Mouse (Mus musculus): Measurements from ENCODE around the gene Dhx30. TPM values are rescaled to one million over a fixed set of nuclear protein-coding genes. Genes with fewer than 3 reads are reported as not detected.
"Not testable (repeated sequence)": the region's sequence is repeated elsewhere in the genome, so short reads cannot be mapped to it uniquely, and the experiment has no call there.

Gene Dhx30
- polyA plus RNA-seq, 1 experiment from 2014 or later: 200 TPM

DNA sequence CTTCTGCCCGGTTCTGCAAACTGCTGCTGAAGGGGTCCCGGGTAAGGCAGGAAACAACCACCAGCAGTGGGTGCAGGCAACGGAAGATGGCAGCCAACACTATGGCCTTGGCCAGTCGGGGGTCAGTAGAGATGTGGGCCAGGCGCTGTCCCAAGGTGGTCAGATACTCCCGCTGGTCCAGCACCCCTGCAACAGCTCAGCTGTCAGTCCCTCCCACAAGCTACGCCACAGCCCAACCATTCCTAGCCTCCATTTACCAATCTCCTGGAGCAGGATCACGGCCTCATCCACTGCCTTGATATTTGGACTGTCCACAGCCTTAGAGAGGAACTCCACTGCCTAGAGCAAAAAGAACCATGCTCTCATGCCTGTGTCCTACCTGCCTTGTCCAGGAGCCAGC lies 31.9 kb downstream of the Dhx30 start:
- 93% methylated on average over 8 of the region's 8 CpGs for WGBS
- Histone ChIP-seq H3K4me2 (replicated peaks) (no peak overlapping the region), H3K9me3 (no peaks in the 10 kb centered on the region), H3K9ac (no peak overlapping the region), H3K27ac (0 out of 2 replicates have a peak overlapping the region, but pooled peaks have one; percentile 20), H3K4me3 (no peak overlapping the region), H3K4me1 (no peaks in the 10 kb centered on the region), H3K27me3 (replicated peaks) (no peaks in the 10 kb centered on the region), H3K36me3 (peaks cover 94% of the 10 kb centered on the region)
- ATAC-seq (ENCODE audit: low FRiP score, low read depth): no peak

DNA sequence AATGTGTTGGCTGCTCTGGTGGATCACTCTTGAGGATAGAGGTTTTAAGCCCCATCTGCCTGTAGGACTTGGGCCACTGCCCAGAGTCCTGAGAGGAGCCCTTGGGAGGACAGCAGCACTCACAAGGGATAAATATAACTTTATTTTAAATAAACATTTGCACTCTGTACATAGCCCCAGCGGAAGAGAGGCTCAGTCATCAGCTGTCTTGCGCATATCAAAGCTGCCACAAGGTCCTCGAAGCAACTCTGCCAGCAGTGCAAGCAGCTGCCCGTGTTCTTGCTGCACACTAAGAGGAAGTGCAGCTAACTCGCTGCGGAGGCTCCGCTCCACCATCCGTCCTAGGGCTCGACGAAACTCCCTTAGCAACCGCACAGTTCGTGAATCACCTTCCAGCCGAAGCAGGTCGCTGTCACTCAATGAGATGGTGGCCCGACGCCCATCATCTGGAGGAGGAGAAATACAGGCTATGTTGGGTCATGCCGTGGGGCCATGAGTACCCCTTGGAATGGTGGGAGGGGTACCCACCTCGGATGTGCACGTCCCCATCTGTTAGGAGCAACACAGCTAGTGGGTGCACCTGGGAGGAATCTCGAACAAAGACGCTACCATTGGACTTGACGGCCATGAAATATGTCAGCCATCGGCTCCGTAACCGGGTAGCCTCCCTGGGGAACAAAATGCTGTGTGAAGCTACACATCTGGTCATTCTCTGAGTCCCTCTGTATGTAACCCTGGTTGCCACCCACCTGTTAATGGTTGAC lies 33.2 kb downstream of the Dhx30 start:
- WGBS: 86% methylated on average over 25 of the region's 25 CpGs
- H3K4me3 ChIP-seq: no peak overlapping the region
- H3K27ac ChIP-seq: no peak overlapping the region

DNA sequence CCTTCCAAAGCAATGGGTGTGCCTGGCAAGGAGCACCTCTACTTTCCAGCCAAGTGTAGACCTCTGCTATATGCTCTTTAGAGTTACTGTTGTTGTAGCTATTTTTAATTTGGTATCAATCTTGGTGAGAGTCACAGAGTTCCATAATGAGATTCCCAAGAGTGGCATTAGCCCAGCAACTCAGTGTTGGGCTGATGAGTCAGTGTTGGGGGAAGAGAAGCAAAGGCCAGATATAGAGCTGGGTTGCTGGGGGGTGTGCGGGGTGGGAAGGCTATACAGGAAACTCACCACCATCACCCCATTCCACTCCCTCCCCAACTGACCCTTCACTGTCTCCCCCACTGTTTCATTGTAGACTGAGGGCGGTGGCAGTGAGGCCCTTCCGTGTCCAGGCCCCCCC lies 36.6 kb downstream of the Dhx30 start:
- no peak for ATAC-seq (ENCODE audit: low FRiP score, low read depth)
- H3K4me1 ChIP-seq: no peaks in the 10 kb centered on the region
- H3K27me3 ChIP-seq (replicated peaks): no peaks in the 10 kb centered on the region
- H3K4me3 ChIP-seq: no peak overlapping the region
- H3K27ac ChIP-seq: no peak overlapping the region
- H3K4me2 ChIP-seq (replicated peaks): no peak overlapping the region
- H3K9ac ChIP-seq: no peak overlapping the region
- no peaks in the 10 kb centered on the region for H3K9me3 ChIP-seq
- 60% methylated on average over 3 of the region's 3 CpGs for WGBS
- H3K36me3 ChIP-seq: peaks cover 83% of the 10 kb centered on the region

More for the DNA sequence above, 33.2 kb downstream of the Dhx30 start:
- Histone ChIP-seq H3K27me3 (replicated peaks) (no peaks in the 10 kb centered on the region), H3K4me1 (no peaks in the 10 kb centered on the region), H3K9ac (no peak overlapping the region), H3K4me2 (replicated peaks) (no peak overlapping the region), H3K36me3 (peaks cover 95% of the 10 kb centered on the region), H3K9me3 (no peaks in the 10 kb centered on the region)
- ATAC-seq (ENCODE audit: low FRiP score, low read depth): peak; percentile 15; the same call in 1 of the 2 replicates

DNA sequence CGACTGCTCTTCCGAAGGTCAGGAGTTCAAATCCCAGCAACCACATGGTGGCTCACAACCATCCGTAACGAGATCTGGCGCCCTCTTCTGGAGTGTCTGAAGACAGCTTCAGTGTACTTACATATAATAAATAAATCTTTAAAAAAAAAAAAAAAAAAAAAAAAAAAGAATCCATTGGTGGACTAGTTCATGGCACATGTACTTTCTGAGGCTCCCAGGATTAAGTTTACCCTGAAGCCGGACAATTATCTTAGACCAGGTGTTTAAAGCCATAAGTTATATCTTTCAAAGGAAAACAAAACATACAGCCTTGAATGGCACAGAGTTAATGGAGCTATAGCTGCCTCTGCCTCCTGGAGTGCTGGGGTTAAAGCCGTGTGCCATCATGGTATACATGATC lies 41.2 kb downstream of the Dhx30 start:
- not testable (repeated sequence) for H3K4me1 ChIP-seq; H3K4me2 ChIP-seq (replicated peaks); H3K27ac ChIP-seq; H3K4me3 ChIP-seq; H3K9me3 ChIP-seq; H3K9ac ChIP-seq; H3K27me3 ChIP-seq (replicated peaks); ATAC-seq (ENCODE audit: low FRiP score, low read depth)
- H3K36me3 ChIP-seq: peaks cover 75% of the 10 kb centered on the region
- WGBS: 69% methylated on average over 6 of the region's 7 CpGs

DNA sequence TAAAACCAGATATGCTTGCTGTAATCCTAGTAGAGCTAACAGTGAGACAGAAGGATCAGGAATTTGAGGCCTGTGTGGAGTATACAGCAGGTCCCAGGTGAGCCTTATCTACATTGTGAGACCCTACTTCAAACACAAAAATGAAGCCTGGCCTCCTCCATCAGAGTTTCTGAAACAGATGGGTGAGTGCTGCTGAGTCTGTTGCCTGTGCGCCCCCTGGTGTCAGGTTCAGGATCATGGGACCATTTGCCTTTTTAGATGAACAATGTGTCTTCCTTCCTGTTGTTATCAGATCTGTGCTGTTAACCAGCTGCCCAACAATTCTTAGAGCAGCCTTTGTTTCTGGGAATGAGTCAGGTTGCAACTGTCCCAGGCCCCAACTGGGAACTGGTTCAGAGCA lies 45.8 kb downstream of the Dhx30 start:
- H3K4me2 ChIP-seq (replicated peaks): no peak overlapping the region
- H3K9ac ChIP-seq: no peak overlapping the region
- ATAC-seq (ENCODE audit: low FRiP score, low read depth): peak; percentile 53; the same call in 1 of the 2 replicates
- H3K27me3 ChIP-seq (replicated peaks): no peaks in the 10 kb centered on the region
- H3K4me3 ChIP-seq: no peak overlapping the region
- peaks cover 81% of the 10 kb centered on the region for H3K36me3 ChIP-seq
- no peaks in the 10 kb centered on the region for H3K9me3 ChIP-seq
- 3% methylated on average over 1 of the region's 1 CpGs for WGBS
- no peak overlapping the region for H3K27ac ChIP-seq
- no peaks in the 10 kb centered on the region for H3K4me1 ChIP-seq

DNA sequence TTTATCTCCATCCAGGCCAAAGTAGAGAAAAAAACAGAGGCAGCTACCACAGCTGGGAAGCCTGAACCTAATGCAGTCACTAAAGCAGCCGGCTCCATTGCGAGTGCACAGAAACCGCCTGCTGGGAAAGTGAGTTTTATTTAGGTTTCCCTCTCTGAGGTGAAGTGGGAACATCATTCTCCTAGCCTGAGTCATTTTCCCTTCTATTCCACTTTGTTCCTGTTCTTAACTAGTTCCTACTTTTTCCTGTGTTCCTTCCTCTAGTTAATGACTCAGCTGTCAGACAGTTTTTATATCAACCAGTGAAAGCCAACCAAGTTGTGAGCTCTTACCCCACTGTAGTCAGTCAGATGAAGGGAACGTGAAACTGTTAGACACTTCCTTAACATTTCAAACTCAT lies 46.6 kb downstream of the Dhx30 start:
- Histone ChIP-seq H3K36me3 (peaks cover 86% of the 10 kb centered on the region), H3K4me2 (replicated peaks) (no peak overlapping the region), H3K9me3 (no peaks in the 10 kb centered on the region), H3K9ac (no peak overlapping the region), H3K4me1 (no peaks in the 10 kb centered on the region), H3K4me3 (no peak overlapping the region), H3K27me3 (replicated peaks) (no peaks in the 10 kb centered on the region), H3K27ac (no peak overlapping the region)
- ATAC-seq (ENCODE audit: low FRiP score, low read depth): no peak
- WGBS: 90% methylated on average over 4 of the region's 4 CpGs

DNA sequence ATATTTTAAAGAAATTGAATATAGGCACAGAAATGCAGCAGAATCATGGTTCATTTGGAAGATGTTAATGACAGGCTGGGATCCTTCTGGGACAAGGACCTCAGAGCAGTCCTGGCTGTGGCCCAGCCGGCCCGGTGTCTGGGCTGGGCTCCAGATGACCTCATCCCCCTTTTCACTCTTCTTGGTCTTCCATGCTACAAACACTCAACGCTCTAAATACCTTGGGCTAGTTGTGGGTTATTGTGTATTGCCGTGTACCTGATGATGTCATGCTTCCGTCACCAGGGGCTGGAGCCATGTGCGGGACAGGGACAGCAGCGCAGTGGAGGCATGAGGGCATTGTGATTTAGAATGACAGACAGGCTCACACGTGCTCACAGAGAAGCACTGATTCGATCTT lies 47.3 kb downstream of the Dhx30 start:
- H3K27me3 ChIP-seq (replicated peaks): no peaks in the 10 kb centered on the region
- 85% methylated on average over 9 of the region's 9 CpGs for WGBS
- no peak overlapping the region for H3K4me3 ChIP-seq
- no peak overlapping the region for H3K4me2 ChIP-seq (replicated peaks)
- ATAC-seq (ENCODE audit: low FRiP score, low read depth): no peak
- no peak overlapping the region for H3K27ac ChIP-seq
- peaks cover 82% of the 10 kb centered on the region for H3K36me3 ChIP-seq
- no peak overlapping the region for H3K9ac ChIP-seq
- H3K9me3 ChIP-seq: no peaks in the 10 kb centered on the region
- H3K4me1 ChIP-seq: no peaks in the 10 kb centered on the region

DNA sequence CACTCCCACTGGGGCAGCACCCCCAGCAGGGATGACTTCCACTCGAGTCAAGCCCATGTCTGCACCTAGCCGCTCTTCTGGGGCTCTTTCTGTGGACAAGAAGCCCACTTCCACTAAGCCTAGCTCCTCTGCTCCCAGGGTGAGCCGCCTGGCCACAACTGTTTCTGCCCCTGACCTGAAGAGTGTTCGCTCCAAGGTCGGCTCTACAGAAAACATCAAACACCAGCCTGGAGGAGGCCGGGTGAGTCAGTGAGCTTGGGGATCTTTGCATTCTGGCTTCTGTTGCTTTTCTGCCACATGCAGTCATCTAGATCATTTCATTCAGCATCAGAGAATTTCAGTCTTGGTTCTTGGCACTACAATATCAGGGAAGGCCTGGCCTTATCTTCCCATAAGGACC lies 48.9 kb downstream of the Dhx30 start:
- Histone ChIP-seq H3K4me3 (no peak overlapping the region), H3K27me3 (replicated peaks) (no peaks in the 10 kb centered on the region), H3K36me3 (peaks cover 78% of the 10 kb centered on the region), H3K4me2 (replicated peaks) (no peak overlapping the region), H3K9me3 (no peaks in the 10 kb centered on the region), H3K4me1 (no peaks in the 10 kb centered on the region), H3K27ac (no peak overlapping the region), H3K9ac (no peak overlapping the region)
- ATAC-seq (ENCODE audit: low FRiP score, low read depth): no peak
- 88% methylated on average over 6 of the region's 6 CpGs for WGBS

DNA sequence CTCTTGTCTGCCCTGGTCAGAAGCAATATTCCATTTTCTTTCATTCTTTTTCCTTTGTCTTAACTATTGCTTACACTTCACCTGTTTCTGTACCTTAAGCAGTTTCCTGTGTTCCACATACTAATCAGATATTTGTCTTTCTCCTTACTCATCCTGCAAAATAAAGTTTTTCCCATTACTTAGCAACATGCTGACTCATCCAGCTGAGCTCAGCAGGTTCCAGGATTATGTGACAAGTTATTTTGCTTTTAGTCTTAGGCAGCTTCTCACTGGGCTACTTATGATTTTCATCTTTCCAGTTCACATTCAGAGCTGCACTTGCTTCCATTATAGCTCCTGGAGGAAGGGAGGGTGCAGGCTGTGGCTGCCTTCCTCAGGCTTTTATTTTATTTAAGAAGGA lies 53.0 kb downstream of the Dhx30 start:
- H3K4me1 ChIP-seq: no peaks in the 10 kb centered on the region
- H3K9ac ChIP-seq: no peak overlapping the region
- no peaks in the 10 kb centered on the region for H3K9me3 ChIP-seq
- H3K4me2 ChIP-seq (replicated peaks): no peak overlapping the region
- no peak overlapping the region for H3K4me3 ChIP-seq
- H3K36me3 ChIP-seq: peaks cover 49% of the 10 kb centered on the region
- no peaks in the 10 kb centered on the region for H3K27me3 ChIP-seq (replicated peaks)
- no peak overlapping the region for H3K27ac ChIP-seq
- no peak for ATAC-seq (ENCODE audit: low FRiP score, low read depth)

DNA sequence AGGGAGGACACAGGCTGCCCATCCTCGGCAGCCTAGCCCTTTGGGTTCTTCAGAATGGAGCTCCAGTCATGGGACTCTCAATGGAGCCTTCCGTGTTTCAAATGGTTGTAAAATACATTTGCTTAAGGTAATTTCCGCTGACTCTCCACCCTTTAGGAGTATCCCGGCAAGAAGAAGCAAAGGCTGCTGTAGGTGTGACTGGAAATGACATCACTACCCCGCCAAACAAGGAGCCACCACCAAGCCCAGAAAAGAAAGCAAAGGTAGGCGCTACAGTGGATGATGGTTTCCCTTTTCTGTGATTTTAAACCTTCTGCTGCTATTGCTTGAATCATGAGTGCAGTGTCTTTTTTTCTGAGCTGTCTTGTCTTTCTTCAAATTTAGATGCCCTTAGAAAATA lies 54.8 kb downstream of the Dhx30 start:
- Histone ChIP-seq H3K27me3 (replicated peaks) (no peaks in the 10 kb centered on the region), H3K4me3 (no peak overlapping the region), H3K4me1 (no peaks in the 10 kb centered on the region; the same call in 1 of the 2 replicates), H3K4me2 (replicated peaks) (no peak overlapping the region), H3K9ac (no peak overlapping the region), H3K36me3 (peaks cover 31% of the 10 kb centered on the region), H3K9me3 (no peaks in the 10 kb centered on the region), H3K27ac (no peak overlapping the region)
- 91% methylated on average over 6 of the region's 6 CpGs for WGBS
- ATAC-seq (ENCODE audit: low FRiP score, low read depth): no peak

DNA sequence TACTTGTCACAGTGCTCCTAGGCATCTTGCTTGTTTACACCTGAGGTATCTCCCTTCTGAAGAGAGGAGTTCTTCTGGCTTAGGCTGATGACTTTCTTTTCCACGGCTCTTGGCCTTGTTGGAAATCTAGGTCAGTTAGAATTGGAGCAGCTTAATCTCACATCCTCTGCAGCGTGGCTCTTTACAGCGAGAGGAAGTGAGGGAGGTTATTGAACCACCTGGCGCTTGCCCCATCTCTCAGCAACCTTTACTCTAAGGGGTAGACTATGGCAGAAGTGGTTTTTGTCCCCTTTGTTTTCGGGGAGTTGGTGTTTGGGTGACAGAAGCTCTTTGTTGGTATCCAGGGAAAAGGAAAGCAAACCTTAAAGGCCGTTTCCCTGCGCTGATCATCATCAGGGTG lies 55.2 kb downstream of the Dhx30 start:
- Histone ChIP-seq H3K4me3 (no peak overlapping the region), H3K9ac (no peak overlapping the region), H3K4me2 (replicated peaks) (no peak overlapping the region), H3K9me3 (no peaks in the 10 kb centered on the region), H3K4me1 (no peaks in the 10 kb centered on the region; the same call in 1 of the 2 replicates), H3K27ac (no peak overlapping the region), H3K36me3 (peaks cover 27% of the 10 kb centered on the region), H3K27me3 (replicated peaks) (no peaks in the 10 kb centered on the region)
- no peak for ATAC-seq (ENCODE audit: low FRiP score, low read depth)
- 82% methylated on average over 7 of the region's 7 CpGs for WGBS

DNA sequence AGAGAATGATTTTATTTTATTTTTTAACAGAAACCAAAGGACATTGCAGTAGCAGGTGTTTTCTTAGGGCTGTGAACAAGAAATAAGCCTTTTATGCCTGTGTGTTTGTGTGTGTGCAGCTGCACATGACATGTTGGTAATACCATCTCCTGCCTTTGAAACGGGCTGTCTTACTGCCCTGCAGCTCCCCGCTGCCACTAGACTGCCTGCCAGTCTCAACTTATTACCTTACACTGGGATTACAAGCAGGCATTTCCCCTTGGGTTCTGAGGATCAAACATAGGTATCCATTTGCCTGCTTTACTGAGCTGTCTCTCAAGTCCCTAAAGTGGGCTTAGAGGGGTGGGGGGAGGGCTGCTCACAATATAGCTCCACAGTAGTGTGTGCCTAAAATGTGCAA lies 56.9 kb downstream of the Dhx30 start:
- WGBS: 63% methylated on average over 2 of the region's 2 CpGs
- H3K4me1 ChIP-seq: peaks cover 11% of the 10 kb centered on the region
- no peak overlapping the region for H3K27ac ChIP-seq
- H3K36me3 ChIP-seq: peaks cover 13% of the 10 kb centered on the region
- no peak for ATAC-seq (ENCODE audit: low FRiP score, low read depth)
- H3K9me3 ChIP-seq: no peaks in the 10 kb centered on the region
- no peak overlapping the region for H3K4me3 ChIP-seq
- no peaks in the 10 kb centered on the region for H3K27me3 ChIP-seq (replicated peaks)
- H3K4me2 ChIP-seq (replicated peaks): no peak overlapping the region
- no peak overlapping the region for H3K9ac ChIP-seq

DNA sequence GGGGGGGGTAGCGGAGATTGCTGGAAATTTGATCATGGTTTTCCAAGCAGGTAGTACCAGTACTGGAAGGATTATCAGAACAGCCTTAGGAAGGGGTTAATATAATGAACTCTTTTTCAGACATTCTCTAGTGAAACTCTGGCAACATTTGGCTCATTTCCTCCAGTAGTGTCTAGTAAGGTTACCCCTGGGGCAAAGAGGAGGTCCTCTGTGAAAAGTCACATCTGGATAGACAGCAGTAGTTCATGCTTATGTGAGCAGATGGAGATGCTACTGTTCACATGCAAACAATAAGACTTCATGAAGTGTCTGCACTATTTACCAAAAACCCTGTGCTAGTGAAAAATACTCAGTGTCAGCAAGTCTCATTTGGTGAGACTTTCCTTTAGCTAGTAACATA lies 60.4 kb downstream of the Dhx30 start:
- 0 out of 2 replicates have a peak overlapping the region, but pooled peaks have one; percentile 14 for H3K4me2 ChIP-seq (replicated peaks)
- H3K27me3 ChIP-seq (replicated peaks): no peaks in the 10 kb centered on the region
- WGBS: 97% methylated on average over 1 of the region's 1 CpGs

More for the DNA sequence above, 60.4 kb downstream of the Dhx30 start:
- no peak overlapping the region for H3K27ac ChIP-seq
- ATAC-seq (ENCODE audit: low FRiP score, low read depth): no peak
- H3K4me1 ChIP-seq: peaks cover 36% of the 10 kb centered on the region
- H3K36me3 ChIP-seq: no peaks in the 10 kb centered on the region
- no peak overlapping the region for H3K4me3 ChIP-seq
- no peak overlapping the region for H3K9ac ChIP-seq
- H3K9me3 ChIP-seq: no peaks in the 10 kb centered on the region

Data from neural tube, embryonic 12.5 days (tissue).